Mouse (Mus musculus): Measurements from ENCODE around the gene Lrrc28.
A peak's percentile ranks its signal among the peaks of the same experiment; 100 is the strongest.

DNA sequence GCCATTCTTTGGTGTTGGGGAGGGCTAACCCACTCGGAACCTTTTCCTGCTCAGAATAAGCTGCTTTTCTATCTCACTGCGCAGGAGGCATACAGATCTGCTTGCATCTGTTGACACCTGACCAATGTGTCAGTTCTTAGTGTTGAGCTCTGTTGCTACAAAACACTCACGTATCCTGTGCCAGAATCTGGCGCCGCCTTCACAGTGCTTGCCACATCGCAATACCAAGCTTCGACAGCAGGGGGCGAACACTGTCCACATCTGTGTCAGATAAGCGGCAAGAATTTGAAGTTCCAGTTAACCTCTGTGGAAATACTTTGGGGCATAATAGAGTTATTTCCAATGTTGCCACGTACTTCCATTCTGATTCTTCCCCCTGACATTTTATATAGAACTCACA lies 27.6 kb upstream of the Lrrc28 start:
- peak; percentile 96 for TF ChIP-seq CTCF (conservative IDR thresholded peaks at IDR 0.05; ENCODE audit: insufficient read depth, insufficient read length, low read depth, low read length)
- TF ChIP-seq POLR2A (IDR thresholded peaks at IDR 0.05; ENCODE audit: low read depth, low read length), result no peak
